Mouse (Mus musculus): ENCODE data around the gene Exosc2.

- TF ChIP-seq HCFC1 (IDR thresholded peaks at IDR 0.05; ENCODE audit: borderline replicate concordance, insufficient read depth, low read length) (no peak), ZC3H11A (IDR thresholded peaks at IDR 0.05; ENCODE audit: borderline replicate concordance, low read depth, low read length) (no peak), ZNF384 (IDR thresholded peaks at IDR 0.05; ENCODE audit: low read depth, low read length) (no peak)
These were observed 50.3 kb downstream of the Exosc2 start for GRCm38 (mm10) chr2:31720783-31721182.

All from ES-E14 (cell line).